ENCODE assay signal across 13 mouse cellular contexts in the genomic region with DNA sequence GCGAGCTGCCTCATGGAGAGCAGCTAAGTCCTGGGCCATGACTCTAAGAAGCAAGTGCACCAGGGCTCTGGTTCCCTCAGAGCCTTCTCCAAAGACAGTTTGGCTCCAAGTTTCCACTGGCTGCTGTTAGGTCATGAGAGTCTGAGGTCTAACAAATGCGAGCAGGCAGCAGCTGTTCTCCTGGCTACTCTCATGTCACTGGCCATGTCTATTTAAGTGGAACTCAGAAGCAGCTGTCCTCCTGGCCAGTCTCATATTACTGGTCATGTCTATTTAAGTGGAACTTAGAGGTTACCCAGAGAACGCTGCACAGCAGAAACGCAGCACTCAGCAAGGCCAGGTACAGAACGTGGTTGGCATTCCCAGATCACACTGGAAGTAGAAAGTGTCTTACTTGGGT. TPM values are rescaled to one million over a fixed set of nuclear protein-coding genes. Genes with fewer than 3 reads are reported as not detected.
DNase-seq lines count a peak whose midpoint lies in the region; ATAC-seq and TF ChIP-seq lines count a peak whose summit lies in the region.
"Had no signal": no experiment of that assay in that cellular context is flagged by ENCODE, and none has a peak within 500 bp of the region (broad histone marks: within the 10 kb centered on the region; RNA-seq: fewer than 3 reads in every experiment).

No protein-coding gene starts in this region.

- no peak for TF ChIP-seq EP300 in liver, postnatal 0 days (IDR thresholded peaks at IDR 0.05; ENCODE audit: low read depth)

- H3K4me3 ChIP-seq in liver, embryonic 11.5 days (ENCODE audit: low read depth, low read length) = no peak overlapping the region
- no peak overlapping the region for H3K4me3 ChIP-seq in liver, postnatal 0 days (ENCODE audit: low read depth, low read length)
- H3K4me3 ChIP-seq in heart, embryonic 15.5 days = no peak overlapping the region

- WGBS in liver, embryonic 11.5 days = 86% methylated on average over 5 of the region's 5 CpGs
- WGBS in liver, postnatal 0 days (ENCODE audit: insufficient replicate concordance) = 77% methylated on average over 5 of the region's 5 CpGs
- WGBS in heart, embryonic 15.5 days = 39% methylated on average over 5 of the region's 5 CpGs

- 0 out of 2 replicates have a peak, but pooled peaks cover 2% of the 10 kb centered on the region for H3K4me1 ChIP-seq in liver, embryonic 11.5 days (replicated peaks; ENCODE audit: control insufficient read depth, insufficient read depth, low read length)
- H3K4me1 ChIP-seq in liver, postnatal 0 days (ENCODE audit: insufficient read depth) = no peaks in the 10 kb centered on the region
- peaks cover 31% of the 10 kb centered on the region for H3K4me1 ChIP-seq in heart, embryonic 15.5 days (replicated peaks)

- intact Hi-C loops in left cerebral cortex, postnatal 4 days (cut with DNase I) = no loop called here

- no peak for TF ChIP-seq CTCF in liver, postnatal 0 days (IDR thresholded peaks at IDR 0.05; ENCODE audit: low read depth)

- no peaks in the 10 kb centered on the region for H3K9me3 ChIP-seq in liver, embryonic 11.5 days (ENCODE audit: control insufficient read depth, low read length)
- no peaks in the 10 kb centered on the region for H3K9me3 ChIP-seq in liver, postnatal 0 days (ENCODE audit: low read length)
- no peaks in the 10 kb centered on the region for H3K9me3 ChIP-seq in heart, embryonic 15.5 days (replicated peaks)
- H3K9me3 ChIP-seq: G1E had no signal

- no peak overlapping the region for H3K27ac ChIP-seq in liver, embryonic 11.5 days (ENCODE audit: low read depth, low read length)
- H3K27ac ChIP-seq in liver, postnatal 0 days (ENCODE audit: low read depth) = no peak overlapping the region
- peak overlapping the region; percentile 53; the same call in 1 of the 2 replicates for H3K27ac ChIP-seq in heart, embryonic 15.5 days

- no peak for ATAC-seq in liver, embryonic 11.5 days (replicated peaks; ENCODE audit: low FRiP score)
- no peak for ATAC-seq in liver, postnatal 0 days
- ATAC-seq in heart, embryonic 15.5 days (replicated peaks; ENCODE audit: insufficient number of reproducible peaks, insufficient read depth, low FRiP score, low read depth) = peak; percentile 44; the same call in 1 of the 2 replicates

- no peaks in the 10 kb centered on the region for H3K36me3 ChIP-seq in liver, embryonic 11.5 days (ENCODE audit: control insufficient read depth, insufficient read depth, low read length)
- H3K36me3 ChIP-seq in liver, postnatal 0 days (replicated peaks; ENCODE audit: insufficient read depth, low read length) = no peaks in the 10 kb centered on the region
- peaks cover 38% of the 10 kb centered on the region for H3K36me3 ChIP-seq in heart, embryonic 15.5 days
- H3K36me3 ChIP-seq: G1E had no signal

- H3K9ac ChIP-seq in liver, embryonic 11.5 days (ENCODE audit: low read depth, low read length) = no peak overlapping the region
- H3K9ac ChIP-seq in liver, postnatal 0 days (replicated peaks) = no peak overlapping the region
- no peak overlapping the region for H3K9ac ChIP-seq in heart, embryonic 15.5 days
- H3K9ac ChIP-seq: lung, embryonic 14.5 days had no signal

- no peaks in the 10 kb centered on the region for H3K27me3 ChIP-seq in liver, embryonic 11.5 days (replicated peaks; ENCODE audit: control insufficient read depth, insufficient read depth, low read length)
- H3K27me3 ChIP-seq in liver, postnatal 0 days (ENCODE audit: insufficient read depth, low read length) = no peaks in the 10 kb centered on the region
- no peaks in the 10 kb centered on the region for H3K27me3 ChIP-seq in heart, embryonic 15.5 days

- no peak overlapping the region for H3K4me2 ChIP-seq in liver, embryonic 11.5 days
- H3K4me2 ChIP-seq in liver, postnatal 0 days (ENCODE audit: low read depth, low read length) = no peak overlapping the region
- no peak overlapping the region for H3K4me2 ChIP-seq in heart, embryonic 15.5 days
- H3K4me2 ChIP-seq: lung, embryonic 14.5 days had no signal

- DNase-seq in embryo, embryonic 11 days = peak; percentile 22
- no peak for DNase-seq in embryo, embryonic 10.5 days (ENCODE audit: low spot score)
- DNase-seq in liver, embryonic 11.5 days (ENCODE audit: low spot score) = peak; percentile 9
- no peak for DNase-seq in liver, postnatal 0 days
- peak; percentile 25 for DNase-seq in mesoderm, embryonic 11.5 days (ENCODE audit: low read depth, low spot score)
- no peak for DNase-seq in left cerebral cortex, postnatal 4 days
- DNase-seq in layer of hippocampus, postnatal 10 days (ENCODE audit: low spot score in 2 of 2) = no peak
- DNase-seq: cerebellum, postnatal 25 days; lung, embryonic 14.5 days; midbrain, embryonic 14.5 days; right cerebral cortex, postnatal 25 days had no signal

RNA-seq across cellular contexts. Expression of a gene that starts 36.1 kb away (rescaled TPM):
- polyA plus RNA-seq in liver, embryonic 11.5 days (2014; fragmentation: Nextera tagmentation; extraction: Ambion mirVana) = 428 and 442 TPM in 2 replicates
- polyA plus RNA-seq in liver, postnatal 0 days (2015; fragmentation: Nextera tagmentation; extraction: Ambion mirVana) = 195 and 199 TPM in 2 replicates
- polyA plus RNA-seq in heart, embryonic 15.5 days (2015; fragmentation: Nextera tagmentation; extraction: Ambion mirVana) = 619 and 705 TPM in 2 replicates
- total RNA-seq in left cerebral cortex, postnatal 4 days (2021) = 10 to 100 TPM; 43.7 to 53.6 TPM
- 10 to 100 TPM; 53.4 to 54.1 TPM for total RNA-seq in layer of hippocampus, postnatal 10 days (2021)

RNA-seq across cellular contexts. Expression of a gene that starts 36.4 kb away (rescaled TPM):
- polyA plus RNA-seq in liver, embryonic 11.5 days (2014; fragmentation: Nextera tagmentation; extraction: Ambion mirVana) = 5.8 and 7.3 TPM in 2 replicates
- 2.1 and 4.4 TPM in 2 replicates for polyA plus RNA-seq in liver, postnatal 0 days (2015; fragmentation: Nextera tagmentation; extraction: Ambion mirVana)
- polyA plus RNA-seq in heart, embryonic 15.5 days (2015; fragmentation: Nextera tagmentation; extraction: Ambion mirVana) = 164 and 185 TPM in 2 replicates
- total RNA-seq in left cerebral cortex, postnatal 4 days (2021) = 1 to 10 TPM; 1.8 to 2.1 TPM
- total RNA-seq in layer of hippocampus, postnatal 10 days (2021) = 1 to 10 TPM; 5.0 to 6.0 TPM

Comparison
In these comparisons a context has a peak if more than half of its experiments do, and no peak if none do; other contexts are left out.
1. DNase-seq: peak in embryo, embryonic 11 days (single experiment), liver, embryonic 11.5 days (single experiment) and mesoderm, embryonic 11.5 days (single experiment); none in embryo, embryonic 10.5 days (single experiment), liver, postnatal 0 days (single experiment), left cerebral cortex, postnatal 4 days (single experiment) and layer of hippocampus, postnatal 10 days (0 of 2).
2. RNA of a gene that starts 36.4 kb away (polyA plus RNA-seq): 164 to 185 TPM in heart, embryonic 15.5 days; 5.8 to 7.3 TPM in liver, embryonic 11.5 days and 2.1 to 4.4 TPM in liver, postnatal 0 days; every median in the first group is over 10 times any median in the second.